Mouse (Mus musculus): Measurements from ENCODE around the gene Uprt.

DNA sequence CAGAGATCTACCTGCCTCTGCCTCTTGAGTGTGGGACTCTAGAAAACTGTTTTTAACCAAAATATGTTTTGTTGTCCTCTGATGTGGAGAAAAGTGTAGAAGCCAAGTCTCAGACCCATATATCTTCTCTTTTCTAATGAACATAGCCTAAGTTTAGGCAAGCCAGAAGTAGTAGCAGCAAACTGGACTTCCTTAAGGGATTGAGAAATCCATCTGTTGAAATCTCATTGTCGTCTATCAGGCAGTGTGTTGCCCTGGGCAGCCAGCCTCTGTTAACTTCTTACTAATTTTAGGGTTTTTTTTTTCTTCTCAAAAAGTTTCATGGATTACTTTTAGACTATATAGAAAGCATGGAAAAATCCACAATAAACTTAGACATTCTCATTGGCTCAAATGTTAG lies 30.2 kb upstream of the Uprt start:
- TF ChIP-seq EP300 (IDR thresholded peaks at IDR 0.05; ENCODE audit: low read depth): no peak
- no peak for TF ChIP-seq CTCF (IDR thresholded peaks at IDR 0.05; ENCODE audit: low read depth)
